Mouse (Mus musculus) neural tube, embryonic 10.5 days (tissue): ENCODE data around the gene Tmem95.
"Not testable (repeated sequence)": the region's sequence is repeated elsewhere in the genome, so short reads cannot be mapped to it uniquely, and the experiment has no call there.

ENCODE experiments used
- DNase-seq: peaks from one replicate; pipeline ENCODE4 v3.0.0-alpha.2; 2017; ENCODE audit warnings: low spot score; ENCODE audit errors: extremely low spot score

The Tmem95 gene

DNA sequence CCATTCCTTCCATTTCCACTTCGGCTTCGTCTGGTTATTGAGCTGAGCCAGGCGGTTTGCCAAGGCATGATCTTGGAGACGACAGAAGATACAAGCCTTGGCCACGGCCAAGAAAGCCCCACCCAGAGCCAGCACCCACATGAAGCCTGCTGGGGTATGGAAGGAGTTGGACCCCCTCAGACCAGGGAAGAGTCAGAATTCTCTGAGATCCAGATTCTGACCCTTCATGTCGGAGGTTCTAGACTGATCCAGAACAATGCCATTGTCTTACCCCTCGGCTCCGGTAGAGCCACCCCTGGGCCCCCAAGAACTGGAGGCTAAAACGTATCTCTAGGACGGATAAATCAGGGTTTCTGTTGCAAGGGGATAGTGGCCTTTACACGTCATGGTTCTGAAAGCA lies at the start of gene Tmem95:
Gene Tmem95, minus strand, starts transcription at position 141 of the 400 bp plus-strand sequence.
- DNase-seq = no peak

DNA sequence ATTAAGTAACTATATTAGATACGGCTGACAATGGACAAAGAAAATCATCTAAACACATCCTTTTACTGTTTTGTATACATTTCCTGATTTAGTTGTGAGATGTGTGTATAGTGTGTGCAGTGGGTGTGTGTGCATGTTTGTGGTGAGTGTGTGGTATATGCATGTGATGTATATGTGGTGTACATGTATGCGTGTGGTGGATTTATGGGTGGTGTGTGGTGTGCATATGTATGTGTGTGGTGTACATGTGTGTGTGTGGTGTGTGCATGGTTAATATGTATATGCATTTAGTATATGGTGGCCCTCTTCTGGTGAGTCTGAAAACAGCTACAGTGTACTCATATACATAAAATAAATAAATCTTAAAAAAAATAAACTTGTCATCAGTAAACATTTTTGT lies 49.7 kb upstream of the Tmem95 start:
- DNase-seq = no peak

DNA sequence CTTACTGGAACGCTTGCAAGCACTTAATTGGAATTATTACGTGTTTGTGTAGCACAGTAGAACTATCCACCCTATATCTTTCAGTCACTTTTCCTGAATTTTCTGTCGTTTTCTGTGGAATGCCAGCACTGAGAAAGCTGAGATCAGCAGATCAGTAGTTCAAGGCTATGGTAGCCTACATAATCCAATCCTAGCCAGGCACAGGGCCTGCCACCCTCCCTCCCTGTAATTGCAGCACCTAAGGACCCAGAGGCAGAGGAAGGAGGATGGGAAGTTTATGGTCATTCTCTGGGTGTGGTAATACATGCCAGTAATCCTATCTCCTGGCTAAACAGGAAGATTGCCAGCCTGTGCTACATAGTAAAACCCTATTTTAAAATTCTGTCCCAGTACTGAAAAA lies 45.0 kb upstream of the Tmem95 start:
- DNase-seq = no peak

DNA sequence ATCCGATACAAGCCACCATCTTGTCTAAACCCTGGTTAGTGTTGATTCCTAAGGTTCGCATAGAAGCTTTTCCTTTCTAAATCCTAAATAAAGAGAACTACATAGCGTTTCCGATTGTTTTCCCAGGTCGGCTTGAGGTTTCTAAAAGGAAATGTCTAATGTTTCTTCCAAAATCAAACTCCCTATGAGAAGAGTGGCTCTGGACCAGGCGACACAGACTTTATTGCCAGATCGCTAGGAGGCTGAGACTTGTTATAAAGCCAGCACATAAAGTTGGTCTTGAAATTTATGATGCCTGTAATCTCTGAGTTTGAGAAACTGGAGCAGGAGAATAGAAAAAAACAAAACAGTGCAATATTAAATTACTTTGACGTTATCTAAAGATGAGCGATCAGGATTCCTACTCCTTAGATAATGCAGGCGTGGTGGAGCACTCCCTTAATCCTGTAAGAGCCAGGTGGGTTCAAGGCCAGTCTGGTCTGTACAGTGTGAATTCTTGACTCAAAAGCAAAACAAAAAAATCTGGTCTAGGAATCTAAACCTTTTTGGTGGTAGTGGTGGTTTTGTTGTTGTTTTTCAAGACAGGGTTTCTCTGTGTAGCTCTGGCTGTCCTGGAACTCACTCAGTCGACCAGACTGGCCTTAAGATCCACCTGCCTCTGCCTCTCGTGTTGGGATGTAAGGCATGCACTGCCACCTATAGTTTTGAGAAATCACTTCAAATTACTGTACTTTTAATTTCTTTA lies 44.4 kb upstream of the Tmem95 start:
- DNase-seq = no peak

DNA sequence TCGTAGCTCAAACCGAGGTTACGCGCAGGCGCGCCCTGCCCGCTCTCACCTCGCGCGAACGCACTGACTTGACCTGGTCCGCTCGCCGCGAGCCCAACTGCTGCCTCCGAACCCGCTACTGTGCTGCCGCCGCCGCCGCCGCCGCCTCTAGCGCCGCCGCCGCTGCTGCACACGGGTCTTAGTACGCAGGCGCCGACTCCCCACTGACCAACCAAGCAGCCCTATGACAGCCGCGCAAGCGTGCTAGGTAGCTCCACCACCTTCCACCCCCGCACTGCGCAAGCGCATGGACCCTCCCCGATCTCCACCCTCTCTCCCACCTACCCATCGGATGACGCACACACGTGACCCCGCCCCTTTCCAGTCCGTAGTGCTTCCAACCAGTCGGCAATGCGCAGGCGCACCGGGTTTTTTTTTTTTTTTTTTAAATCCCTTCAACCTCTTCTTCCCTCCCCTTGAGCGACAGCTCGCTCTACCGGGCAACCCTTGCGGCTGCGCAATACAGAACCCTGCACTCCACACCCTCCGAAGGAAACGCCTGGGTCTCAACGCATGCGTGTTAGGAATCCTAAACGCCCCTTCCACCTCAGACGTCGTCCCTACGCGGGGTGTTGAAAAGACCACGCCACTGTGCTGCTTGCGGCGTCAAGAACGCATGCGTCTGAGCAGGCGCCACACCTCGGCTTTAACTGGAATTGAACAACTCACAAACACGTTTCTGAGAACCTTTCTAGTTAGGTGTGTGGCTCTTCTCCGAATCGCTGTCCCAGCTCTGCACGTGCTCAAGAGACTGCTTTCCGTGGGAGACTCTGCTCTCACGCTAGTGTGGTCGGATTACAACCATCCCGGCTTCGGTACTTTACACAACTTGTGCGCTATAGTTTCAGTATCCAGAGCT lies 43.5 kb upstream of the Tmem95 start, which contains the start of gene Eif5a:
Gene Eif5a, minus strand, starts transcription at position 845 of the 898 bp plus-strand sequence.
- DNase-seq = peak; percentile 100

DNA sequence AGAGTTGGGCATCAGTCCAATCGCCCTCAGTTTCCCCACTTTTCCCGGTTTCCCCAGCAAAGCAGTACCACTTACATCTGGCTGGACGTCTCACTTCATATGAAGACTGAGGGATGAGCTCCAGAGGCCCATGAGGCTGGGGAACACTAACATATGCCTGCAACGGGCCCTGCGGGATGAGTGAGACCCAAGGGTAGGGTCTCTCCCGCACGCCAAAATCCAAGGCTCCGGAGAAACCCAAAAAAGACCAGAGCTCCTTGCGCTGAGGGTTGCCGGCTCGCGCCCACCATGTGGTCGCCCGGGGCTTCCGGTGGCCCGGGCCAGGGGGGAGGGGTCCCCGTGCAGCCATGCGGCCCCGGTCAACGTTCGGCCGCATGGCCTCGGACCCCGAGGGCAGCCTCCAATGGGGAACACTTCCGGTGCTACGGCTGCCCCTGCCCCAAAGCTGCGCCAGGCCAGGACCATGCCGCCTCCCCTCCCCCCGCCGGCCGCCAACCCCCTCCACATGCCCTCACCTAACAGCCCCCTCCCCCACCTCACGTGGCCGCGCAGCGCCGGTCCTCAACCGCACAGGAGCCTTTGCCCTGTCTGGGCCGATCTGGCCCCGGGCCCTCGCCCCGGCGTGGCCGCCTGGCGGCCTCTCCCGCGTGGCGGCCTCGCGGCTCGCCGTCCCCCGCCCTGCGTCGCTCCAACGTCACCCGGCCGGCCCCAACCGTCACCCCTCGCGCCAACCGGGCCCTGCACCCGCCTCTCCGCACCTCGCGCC lies 42.6 kb upstream of the Tmem95 start:
- peak; percentile 60 for DNase-seq

DNA sequence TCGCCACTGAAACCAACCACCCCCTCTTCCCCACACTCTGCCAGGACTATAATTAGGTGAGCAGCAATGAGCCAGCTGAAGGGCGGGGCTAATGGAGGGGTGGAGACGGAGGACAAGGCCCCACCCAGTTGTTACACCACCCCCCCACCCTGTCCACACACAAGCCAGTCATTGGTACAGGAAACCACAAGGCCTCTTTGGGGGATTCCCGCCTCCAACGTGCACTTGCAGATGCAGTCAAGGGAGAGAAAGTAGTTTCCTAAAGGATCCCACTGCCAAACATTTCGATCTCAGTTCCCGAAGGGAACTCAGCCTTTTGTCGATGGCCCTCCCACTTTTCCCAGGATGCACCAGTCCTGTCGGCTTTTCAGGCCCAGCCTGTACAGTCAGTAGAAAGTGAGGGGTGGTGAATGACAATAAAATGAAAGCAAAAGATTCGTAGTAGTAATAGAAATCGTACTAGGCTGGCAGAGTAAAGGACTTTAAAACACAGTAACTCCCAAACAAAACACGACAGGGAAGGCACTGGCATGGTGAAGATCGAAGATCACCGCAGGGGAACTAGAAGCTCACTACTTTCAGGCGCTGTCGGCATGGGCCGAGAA lies 41.9 kb upstream of the Tmem95 start:
- peak; percentile 57 for DNase-seq

DNA sequence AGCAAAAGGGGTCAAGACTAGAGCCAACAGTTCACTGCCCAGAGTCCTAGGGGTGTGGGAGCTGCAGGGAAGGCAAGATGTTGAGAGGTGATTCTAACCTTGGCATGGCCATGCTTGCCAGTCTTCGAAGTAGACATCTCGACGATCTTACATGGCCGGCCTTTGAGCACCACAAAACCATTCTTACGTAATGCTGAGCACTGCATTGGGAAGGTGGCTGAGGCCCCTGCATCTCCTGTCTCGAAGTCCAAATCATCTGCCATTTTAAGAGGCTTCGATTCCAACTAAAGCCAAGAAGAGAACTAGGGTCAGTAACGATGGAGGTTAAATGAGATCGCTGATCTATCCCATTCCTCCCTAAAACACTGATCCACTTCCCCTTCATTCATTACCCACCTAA lies 41.2 kb upstream of the Tmem95 start:
- DNase-seq = no peak

DNA sequence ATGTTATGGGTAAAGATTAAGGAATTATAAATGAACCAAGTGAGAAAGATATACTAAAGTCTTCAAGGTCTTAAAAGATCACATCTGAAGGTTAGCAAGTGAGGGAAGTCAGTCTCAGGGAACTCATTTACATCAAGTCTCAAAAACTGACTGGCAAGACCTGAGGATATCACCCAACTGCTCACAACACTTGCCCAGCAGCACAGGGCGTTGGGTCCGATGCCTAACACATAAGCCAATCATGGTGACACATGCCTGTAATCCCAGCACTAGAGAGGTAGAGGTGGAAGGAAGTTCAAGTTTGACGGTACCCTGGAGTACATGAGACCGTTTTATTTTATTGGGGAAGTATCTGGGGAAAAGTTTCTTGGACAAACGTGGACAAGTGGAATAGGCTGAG lies 40.3 kb upstream of the Tmem95 start:
- no peak for DNase-seq

DNA sequence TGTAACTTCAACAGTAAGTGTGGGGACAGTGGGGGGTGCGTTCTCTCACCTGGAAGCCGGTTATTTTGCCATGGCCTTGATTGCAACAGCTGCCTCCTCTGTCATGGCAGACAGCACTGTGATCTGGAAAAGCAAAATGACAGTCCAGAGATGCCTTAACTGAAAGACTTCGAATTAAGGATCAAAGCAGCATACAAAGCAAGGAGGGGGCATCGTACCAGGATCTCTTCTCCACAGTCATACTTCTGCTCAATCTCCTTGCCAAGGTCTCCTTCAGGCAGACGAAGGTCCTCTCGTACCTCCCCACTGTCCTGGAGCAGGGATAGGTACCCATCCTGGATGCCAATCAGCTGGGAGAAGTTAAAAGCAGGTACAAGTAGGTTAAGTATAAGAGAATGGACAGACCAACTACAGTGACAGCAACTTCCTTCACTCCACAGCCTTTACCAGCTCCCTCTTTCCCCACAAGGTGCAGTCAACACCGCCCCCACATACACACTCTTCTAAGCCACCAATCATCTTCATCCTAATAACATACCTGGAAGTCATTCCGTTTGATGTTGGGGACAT lies 39.6 kb upstream of the Tmem95 start:
- DNase-seq = no peak

DNA sequence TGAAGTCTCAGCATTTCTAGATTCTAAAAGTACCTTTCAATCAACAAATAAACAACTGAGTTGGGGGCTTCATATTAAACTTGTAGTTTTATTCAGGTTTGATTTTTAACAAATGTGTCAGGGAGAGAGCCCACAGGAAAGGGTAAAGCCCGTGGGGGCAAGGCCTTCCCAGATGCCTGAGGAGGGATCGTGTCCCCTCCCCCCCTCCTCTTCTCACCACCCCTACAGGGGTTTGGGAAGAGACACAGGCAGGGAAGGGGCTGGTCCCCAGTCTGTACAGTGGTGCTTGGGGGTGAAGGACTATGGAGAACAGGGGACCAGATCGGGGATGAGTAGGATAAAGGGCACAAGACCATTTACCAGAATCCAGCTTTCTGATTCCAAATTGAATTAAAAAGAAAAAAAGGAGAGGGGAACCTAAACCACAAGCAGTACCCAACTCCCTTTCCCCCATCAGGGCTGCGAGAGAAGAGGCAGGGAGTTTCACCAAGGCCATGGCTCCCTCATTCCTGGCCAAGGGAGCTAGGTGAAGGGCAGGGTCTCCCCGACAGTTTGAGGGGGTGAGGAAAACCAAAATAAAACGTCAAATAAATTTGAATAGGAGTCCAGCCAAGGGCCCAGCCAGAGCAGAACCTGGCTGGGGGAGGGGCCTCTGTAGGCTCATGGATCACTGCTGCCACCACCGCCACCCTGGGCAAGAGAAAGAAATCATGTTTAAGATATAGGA lies 39.0 kb upstream of the Tmem95 start:
- not testable (repeated sequence) for DNase-seq

DNA sequence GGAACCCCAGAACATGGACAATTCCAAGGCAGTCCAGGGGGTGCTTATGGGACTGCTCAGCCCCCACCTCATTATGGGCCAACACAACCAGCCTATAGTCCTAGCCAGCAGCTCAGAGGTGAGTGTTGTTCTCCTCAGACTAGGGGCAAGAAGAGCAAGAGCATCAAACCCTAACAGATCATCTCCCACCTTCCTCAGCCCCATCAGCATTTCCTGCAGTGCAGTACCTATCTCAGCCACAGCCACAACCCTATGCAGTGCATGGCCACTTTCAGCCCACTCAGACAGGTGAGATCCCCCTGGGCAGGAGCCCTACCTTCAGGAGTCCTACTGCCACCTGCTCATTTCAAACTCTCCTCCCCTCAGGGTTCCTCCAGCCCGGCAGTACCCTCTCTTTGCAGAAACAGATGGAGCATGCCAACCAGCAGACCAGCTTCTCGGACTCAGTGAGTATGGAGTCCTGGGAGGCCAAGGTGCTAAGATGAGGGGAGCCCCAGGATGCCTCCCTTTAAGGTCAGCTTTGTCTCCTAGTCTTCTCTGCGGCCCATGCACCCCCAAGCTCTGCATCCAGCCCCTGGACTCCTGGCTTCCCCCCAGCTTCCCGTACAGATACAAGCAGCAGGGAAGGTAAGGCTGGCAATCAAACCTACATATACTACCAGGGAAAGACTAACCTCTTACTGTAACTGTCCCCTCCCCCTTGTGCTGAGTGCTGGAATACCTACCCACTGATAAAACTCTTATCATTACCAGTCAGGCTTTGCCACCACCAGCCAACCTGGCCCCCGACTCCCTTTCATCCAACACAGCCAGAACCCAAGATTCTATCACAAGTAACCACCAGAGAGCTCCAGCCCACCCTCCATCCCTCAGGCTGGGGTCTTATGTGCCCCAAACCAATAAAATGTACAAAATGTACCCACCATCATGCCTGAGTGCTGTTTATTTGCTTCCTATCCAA lies 38.1 kb upstream of the Tmem95 start:
- DNase-seq = no peak

DNA sequence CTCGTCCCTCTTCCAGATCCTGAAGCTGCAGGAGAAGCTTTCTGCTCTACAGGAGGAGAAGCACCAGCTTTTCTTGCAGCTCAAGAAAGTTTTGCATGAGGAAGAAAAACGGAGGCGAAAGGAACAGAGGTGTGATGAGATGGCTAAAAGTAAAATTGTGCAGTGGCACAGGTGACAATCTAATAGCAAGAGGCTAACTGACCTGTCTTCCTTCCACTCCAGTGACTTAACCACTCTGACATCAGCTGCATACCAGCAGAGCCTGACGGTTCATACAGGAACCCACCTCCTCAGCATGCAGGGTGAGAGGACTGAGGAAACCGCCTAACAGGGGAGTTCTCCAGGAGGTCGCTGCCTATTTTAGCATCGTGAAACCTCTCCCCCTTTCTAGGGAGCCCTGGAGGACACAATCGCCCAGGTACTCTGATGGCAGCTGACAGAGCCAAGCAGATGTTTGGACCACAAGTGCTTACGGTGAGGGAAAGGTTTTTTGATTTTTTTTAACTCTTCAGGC lies 37.2 kb upstream of the Tmem95 start:
- no peak for DNase-seq

DNA sequence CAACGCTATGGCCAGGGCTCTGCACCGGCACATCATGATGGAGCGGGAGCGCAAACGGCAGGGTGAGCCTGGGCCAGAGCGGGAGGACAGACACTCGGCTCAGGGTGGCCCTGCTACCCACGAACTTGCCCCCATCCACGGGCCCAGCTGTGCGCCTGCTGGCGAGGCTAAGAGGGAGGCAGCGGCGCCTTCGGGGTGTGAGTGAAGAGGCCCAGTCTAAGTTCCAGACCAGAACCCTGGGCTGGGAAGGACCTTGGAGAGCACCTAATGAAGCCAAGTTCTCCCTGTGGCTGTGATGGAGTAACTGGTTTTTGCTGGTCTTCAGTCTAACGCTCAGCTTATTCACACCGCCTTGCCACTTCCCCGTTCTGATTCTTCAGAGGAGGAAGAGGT lies 36.5 kb upstream of the Tmem95 start:
- no peak for DNase-seq

DNA sequence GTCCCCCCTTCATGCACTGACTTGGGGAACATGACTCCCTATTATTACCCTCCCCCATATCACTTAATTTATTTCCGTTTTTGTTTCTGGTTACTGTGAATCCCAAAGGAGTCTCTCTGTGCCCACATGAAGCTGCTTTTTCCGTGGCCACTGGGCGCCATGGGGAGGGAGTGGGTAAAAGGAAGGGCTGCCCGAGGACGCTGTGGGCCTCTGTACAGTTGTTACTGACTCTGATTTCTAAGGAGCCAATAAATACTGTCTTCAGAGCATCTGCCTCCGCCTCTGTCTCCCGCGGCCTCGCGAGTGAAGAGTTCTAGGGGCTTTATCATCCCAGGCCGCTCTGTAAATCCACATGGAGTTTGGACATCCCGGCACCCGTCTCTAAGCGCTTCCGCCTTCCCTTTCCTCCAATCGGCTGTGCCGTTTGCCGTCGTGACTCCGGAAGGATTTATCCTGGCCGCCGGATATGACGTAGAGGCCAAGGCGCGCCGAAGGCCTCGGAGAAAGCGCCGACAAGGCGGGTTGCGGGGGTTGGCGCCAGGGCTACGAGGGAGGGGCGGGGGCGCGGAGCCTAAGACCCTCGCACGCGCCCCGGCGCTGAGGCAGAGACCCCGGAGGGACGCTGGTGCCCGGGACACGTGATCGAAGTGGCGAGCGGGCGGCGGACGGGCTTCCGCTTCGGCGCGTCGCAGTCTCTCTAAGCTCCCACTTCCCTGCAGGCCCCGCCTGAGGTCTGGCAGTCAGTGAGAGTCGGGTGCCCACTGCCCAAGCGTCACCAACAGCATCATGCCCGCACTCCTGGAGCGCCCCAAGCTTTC lies 35.9 kb upstream of the Tmem95 start, which contains the start of gene Gps2:
Gene Gps2, plus strand, starts transcription at position 335 of the 818 bp plus-strand sequence.
- DNase-seq = peak; percentile 97

DNA sequence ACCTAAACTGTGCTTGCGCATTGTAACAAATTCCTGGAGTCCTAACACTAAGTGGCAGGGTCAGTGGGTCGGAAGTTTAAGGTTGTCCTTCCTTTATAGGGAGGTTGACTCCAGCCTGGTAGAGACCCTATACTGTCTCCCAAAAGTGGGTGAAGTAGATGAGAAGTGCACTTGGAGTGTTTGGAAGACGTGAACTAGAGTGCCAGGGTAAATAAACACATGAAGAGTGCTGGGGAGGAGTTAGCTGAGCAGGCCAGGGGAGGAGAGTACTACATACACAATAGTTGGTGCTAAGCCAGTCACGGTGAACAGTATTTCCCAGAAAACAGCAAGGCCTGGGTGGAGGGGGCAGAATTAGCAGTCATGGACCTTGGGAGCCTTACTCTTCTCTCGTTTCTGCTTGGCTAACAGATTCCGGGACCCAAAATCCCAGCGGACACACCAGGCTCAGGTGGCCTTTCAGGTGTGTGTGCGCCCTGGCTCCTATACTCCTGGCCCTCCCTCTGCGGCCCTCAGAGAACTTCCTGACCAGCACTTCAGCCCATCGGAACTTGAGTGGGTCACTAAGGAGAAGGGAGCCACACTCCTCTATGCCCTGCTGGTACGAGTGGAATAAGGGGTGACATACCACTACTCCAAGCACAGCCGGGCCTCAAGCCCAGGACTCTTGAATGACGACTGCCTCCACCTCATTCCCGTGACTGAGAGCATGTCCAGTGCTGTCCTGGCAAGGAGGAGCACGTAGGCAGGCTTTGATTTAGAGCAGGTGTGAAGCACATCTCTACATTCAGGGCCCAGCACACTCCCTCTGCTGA lies 35.1 kb upstream of the Tmem95 start:
- no peak for DNase-seq

DNA sequence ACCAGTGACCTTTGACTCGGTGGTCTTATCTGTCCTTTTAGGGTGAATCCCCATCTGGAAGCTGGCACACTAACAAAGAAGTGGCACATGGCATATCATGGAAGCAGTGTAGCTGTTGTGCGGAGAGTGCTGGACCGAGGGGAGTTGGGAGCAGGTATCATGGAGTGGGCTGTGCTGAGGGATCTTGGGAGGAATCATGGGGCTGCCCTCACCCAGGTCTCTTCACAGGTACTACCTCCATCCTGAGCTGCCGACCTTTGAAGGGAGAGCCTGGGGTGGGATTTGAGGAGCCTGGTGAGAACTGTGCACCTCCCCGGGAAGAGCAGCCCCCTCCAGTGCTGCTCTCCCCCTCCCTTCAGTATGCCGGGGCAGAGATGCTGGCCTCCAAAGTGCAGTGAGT lies 33.9 kb upstream of the Tmem95 start:
- no peak for DNase-seq
